Mouse (Mus musculus): ENCODE data around the gene Magi2.
"Not testable (repeated sequence)": the region's sequence is repeated elsewhere in the genome, so short reads cannot be mapped to it uniquely, and the experiment has no call there.

Magi2 gene

DNA sequence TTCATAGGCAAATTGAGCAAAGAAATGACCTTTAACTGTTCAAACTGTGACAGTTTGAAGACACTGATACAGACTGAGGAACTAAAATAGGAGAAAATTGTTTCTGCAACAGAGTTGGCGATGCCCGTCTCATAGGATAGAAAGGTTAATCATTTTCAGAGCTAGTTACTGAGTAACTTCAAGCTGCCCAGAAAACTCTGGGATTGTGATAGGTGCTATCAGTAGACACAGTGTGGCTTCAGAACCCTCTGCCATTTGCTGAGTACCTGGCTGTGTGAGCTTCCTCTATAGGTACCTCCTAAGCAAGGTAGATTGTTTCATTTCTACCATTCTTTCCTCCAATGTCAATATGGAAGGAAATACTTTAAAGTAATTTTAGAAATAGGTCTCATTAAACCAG is 1014.7 kb downstream of the Magi2 start:
- DNase-seq (ENCODE audit: low spot score in 2 of 2), result no peak

DNA sequence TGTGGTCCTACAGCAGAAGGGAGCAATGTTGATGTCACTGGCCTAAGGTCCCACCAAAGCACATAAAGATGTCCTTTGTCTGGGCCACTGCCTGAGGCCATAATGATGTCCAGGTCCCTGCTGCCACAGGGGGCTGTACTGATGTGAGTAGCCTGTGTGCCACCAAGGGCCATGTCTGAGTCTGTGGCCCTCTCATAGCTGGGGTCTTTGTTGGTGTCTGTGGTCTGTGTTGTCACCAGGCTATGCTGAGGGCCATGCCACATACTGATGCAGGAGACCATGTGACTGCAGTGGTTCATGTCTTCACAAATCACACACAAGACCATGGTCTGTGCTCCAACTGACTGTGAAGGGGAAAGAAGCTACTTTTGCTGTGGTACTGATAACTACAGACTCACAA is 1015.7 kb downstream of the Magi2 start:
- no peak for DNase-seq (ENCODE audit: low spot score in 2 of 2)

DNA sequence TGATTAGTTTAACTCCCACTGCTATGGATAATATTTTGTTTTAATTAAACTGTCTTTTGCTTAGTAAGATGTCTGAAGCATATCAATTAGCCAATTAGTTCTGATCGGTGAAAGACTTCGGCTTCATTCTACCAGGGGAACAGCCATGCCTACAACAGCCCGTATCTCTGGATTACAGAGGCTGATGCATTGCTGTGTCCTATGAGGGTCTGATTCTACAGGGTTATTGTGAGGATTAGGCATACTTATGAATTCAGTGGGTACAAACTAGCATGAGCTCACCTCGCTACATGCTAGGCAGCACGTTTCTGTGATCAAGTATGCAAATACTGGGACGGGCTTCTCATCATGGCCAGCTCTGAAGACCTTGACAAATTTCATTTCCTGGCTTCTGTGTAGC is 1022.5 kb downstream of the Magi2 start:
- DNase-seq (ENCODE audit: low spot score in 2 of 2), result no peak

DNA sequence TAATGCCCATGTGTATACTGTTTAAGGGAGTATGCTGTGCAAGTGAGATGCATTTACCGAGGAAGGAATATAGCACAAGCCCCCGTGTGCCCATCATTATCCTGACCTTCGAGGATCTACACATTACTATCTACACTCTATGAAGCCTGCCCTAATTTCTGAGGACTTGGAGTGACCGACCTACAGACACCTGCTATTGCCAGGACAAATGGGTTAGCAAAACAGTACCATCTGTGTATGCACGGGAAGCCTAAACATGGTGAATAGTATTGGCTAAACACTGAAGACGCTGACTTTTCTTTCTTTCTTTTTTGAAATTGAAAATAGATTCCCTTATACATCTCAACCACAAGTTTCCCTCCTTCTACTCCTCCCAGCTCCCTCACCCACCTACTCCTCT is 1024.7 kb downstream of the Magi2 start:
- DNase-seq (ENCODE audit: low spot score in 2 of 2), result no peak

DNA sequence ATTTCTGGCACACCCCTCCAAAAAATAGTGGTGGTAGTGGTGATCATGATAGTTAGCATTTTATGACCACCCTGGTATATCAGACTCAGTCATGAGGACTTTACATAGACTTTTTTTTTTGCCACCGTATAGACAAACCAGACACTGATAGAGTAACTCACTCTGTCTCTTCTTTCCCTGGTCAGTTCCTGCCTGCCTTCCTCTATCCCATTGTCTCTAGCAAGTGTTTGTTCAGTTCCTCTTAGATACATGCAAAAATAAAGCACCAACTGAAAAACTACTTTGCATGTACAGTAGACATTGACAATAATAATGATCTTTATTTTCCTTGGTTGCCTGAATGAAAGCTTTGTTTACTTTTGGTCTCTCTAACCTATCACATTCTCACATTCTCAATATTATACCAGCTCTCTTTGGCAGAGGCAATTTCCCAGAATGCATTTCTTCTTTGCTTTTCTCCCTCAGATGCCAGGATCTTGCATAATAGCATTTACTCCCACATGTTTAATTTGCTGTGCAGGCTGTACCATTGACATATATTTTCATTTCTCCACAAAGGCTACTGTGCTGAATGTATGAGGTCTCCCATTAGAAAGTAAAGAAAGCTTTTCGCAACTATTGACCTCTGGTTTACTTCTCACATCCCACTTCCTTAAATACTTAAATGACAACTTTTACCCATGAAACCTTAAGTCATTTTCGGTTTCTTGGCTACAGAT is 1029.5 kb downstream of the Magi2 start:
- no peak for DNase-seq (ENCODE audit: low spot score in 2 of 2)

DNA sequence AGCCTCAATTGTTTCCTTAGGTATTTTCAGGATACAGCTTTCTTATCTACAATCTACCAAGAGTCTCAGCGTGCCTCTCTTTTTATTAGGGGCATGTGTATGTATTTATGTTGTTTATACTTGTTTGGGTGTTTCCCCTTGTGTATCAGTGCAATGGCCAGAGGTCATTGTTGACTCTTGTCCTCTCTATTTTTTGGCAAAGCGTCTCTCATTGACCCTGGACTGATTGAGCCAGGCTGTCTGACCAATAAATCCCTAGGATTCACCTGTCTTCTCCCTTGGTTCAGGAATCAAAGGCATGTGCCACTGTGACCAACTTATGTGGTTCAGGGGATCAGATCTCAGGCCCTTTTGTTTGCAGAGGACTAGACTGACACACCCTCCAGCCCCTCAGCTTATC is 1030.1 kb downstream of the Magi2 start:
- no peak for DNase-seq (ENCODE audit: low spot score in 2 of 2)

DNA sequence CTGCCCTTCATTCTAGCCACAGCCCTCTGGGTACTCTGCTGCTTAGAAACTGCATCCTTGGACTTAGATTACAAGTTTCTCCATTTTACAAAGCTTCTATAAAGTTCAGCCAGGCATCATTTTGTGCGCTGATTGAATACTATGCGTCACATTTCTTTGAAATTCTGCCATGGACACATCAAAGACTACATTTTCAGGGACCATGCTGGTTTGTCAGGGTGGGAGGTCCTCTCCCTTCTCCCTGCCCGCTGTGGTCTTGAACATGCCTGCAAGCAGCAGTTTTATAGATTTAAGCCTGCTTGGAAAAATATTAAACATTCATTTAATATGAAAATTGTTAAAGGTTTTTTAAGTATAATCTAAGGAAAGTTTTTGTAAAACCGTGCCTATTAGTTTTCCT is 1030.6 kb downstream of the Magi2 start:
- DNase-seq (ENCODE audit: low spot score in 2 of 2), result no peak

DNA sequence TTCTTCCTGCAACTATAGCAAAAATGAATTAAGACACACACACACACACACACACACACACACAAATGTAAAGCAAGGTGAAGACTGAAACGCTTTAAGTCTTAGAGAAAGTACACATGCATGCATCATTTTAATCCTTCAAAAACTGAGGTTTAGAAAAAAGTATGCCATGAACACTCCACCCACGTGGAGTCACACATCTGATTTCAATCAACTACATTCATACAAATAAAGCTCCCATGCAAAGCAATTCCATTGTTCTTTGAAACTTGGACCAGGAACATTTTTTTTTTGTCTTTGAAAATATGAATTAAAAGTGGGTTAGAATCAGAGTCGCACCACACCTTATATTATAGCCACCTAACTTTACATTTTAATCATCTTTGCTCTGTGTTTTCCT is 1032.9 kb downstream of the Magi2 start:
- DNase-seq (ENCODE audit: low spot score in 2 of 2), result no peak

DNA sequence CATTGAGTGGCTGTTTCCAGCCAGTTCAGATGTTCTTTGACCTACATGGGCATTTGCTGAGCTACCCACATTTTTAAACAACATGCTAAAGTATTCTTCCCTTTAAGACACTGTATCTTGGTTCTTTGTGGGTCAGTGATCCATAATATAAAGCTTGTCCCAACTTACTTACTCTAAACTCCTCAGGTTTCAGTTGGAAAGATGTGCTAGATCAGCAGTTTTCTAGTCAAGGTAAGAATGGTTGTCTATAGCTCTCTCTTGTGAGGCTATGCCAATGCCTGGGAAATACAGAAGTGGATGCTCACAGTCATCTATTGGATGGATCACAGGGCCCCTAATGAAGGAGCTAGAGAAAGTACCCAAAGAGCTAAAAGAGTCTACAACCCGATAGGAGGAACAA is 1045.8 kb downstream of the Magi2 start:
- not testable (repeated sequence) for DNase-seq (ENCODE audit: low spot score in 2 of 2)

DNA sequence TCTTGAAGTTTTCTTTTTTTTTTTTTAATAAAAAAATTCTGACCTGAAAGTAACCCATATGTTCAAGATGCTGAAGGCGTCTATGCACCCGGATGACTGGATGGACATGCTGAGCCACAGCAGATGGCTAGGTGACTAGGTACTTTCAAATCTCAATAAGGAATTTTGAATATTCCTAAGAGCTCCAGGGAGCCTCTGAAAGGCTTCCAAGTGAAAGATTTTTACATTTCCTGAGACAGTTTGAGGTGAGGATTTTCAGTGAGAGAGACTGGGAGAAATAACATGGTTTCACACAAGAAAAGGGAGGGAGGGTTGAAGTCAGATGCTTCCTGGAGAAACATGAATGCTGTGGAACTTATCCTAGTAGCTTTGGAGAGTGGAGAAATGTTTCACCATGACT is 1048.8 kb downstream of the Magi2 start:
- no peak for DNase-seq (ENCODE audit: low spot score in 2 of 2)

DNA sequence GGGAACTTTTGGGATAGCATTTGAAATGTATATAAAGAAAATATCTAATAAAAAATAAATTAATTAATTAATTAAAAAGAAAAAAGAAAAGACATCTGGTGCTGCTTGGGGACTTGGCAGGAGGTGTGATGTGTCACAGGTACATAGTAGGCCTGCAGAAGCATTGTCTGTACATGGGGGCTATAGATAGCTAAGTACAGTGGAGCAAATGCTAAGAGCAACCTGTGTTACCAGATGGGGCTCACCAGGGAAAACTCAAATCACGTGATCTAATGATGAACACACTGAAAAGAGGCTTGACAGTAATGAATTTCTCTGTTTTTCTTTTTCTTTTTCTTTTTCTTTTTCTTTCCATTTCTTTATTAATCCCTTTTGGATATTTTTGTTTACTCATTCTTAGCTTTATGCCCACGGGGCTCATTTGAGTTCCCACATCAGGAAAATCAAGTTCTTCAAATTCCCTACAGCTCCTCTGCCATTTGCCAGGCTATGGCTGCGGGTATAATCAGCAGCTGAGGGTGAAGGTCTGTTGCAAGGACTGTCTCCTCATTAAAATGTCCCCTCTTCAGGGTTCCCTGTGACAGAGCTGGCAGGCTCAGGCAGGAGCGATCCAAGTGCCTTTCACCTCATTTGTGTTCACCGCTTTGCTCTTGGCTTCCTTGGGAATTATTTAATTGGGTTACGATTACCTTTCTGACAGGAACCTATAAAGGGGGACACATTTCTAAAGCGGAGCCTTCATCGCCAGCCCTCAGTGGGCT is 1058.4 kb downstream of the Magi2 start:
- DNase-seq (ENCODE audit: low spot score in 2 of 2), result no peak

DNA sequence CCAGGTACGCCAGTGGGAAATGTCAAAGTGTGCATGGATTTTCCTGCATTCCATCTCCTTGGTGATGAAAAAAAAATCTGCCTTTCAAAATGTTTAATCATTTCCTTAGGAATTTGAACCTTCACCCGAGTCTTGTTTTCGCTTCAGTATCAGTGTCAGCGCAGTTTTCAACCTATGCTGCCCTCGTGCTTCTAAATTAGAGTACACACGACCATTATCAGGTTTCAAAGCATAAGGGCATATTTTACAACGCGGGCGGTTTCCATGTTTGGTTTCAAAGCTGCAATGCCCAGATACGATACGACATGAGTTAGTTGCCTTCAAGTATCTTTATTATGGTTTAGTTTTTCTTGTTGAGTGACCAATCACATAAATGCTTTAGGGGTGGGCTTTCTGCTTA is 1067.7 kb downstream of the Magi2 start:
- no peak for DNase-seq (ENCODE audit: low spot score in 2 of 2)

DNA sequence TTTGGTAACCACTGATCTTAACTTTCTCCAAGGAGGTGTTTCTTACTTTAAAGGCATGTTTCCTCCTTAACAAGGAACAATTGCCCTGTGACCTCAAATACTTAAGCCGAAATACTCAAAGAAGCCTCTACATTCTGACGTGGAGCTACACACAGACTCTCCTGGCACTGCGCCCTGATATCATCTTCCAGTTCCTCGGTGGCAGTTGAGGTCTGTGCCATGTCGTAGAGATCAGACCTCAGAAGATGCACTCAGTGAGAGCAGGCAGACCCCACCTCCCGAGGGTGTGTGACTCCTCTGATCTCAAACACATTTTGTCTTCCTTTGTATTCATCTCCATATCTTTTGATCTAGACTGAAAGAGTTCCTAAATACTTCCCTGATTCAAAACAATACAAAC is 1073.0 kb downstream of the Magi2 start:
- DNase-seq (ENCODE audit: low spot score in 2 of 2), result no peak

DNA sequence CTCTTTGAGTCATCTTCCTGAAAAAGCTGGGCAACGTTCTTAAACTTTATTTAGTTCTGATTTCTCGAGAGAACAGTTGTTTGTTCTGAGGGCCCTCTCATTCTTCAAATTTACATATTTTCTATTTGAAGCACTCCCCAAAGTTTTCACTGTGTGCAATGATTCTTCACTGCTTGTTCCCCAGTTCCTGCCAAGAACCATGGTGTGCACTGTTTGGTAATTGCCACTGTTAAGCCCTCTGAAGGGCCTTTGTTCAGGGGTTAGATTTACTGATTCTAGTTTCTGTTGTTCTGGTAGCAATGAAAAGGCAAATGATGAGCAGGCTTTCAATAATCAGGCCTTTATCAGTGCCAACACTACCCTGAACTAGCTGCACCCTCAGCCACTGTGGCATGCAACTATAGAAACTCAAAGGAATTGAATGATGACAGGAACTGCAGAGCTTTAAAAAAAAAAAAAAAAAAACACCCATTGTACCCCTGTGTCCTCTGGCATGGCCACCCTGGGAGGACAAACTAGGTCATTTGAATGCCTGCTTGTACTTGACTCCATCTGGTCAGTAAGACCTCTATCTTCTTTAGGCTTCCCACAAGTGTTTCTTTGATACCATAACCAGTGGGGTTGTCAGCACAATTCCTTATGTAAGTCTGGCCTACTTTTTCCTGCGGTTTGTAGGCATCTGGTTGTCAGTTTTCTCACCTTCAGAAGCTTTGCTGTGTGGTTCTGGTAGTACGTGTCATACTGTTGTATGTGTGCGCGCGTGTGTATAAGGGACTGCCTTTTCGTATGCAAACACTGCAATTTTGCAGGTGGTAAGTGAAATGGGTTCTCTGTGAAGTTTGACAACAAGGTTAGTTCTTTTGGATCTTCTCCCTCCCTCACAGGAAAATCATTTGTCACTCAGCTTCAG is 1076.5 kb downstream of the Magi2 start:
- DNase-seq (ENCODE audit: low spot score in 2 of 2), result peak in 1 of 2 experiments; percentile 44

DNA sequence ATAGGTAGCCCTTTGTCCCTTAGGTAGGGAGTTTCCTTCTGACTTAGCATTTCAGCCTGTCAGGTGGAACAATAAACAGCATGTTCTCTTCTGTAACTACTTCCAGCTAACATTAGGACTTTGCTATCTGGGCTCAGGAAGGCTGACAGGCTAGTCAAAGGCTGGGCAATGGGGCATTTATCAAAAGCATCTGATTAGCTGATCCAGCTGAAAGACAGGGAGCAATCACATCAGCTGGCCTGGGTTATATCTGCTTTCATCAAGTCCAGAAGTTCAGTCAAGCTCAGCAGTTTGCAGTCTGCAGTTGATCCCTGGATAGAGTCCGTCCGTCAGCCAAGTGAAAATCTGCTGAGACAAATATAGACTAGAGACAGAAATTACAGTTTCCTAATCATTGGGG is 1094.1 kb downstream of the Magi2 start:
- no peak for DNase-seq (ENCODE audit: low spot score in 2 of 2)

DNA sequence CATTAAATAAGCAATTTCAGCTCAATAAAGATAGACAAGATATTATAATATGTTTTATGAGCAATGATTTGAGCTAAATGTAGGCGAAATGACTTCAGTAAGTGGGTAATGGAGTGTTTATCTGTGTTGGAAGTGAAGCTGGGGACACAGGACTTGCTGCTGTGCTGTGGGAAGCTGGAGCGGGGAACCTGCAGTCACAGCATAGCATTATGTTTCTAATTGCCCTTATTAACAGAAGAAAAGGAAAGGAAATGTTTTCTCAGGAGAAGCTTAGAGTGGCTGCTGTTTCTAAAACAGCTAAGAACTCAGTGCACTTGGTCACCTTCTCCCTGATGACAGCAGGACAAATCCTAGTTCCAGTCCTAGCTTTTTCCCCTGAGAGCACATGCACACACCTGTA is 1098.5 kb downstream of the Magi2 start:
- DNase-seq (ENCODE audit: low spot score in 2 of 2), result no peak

DNA sequence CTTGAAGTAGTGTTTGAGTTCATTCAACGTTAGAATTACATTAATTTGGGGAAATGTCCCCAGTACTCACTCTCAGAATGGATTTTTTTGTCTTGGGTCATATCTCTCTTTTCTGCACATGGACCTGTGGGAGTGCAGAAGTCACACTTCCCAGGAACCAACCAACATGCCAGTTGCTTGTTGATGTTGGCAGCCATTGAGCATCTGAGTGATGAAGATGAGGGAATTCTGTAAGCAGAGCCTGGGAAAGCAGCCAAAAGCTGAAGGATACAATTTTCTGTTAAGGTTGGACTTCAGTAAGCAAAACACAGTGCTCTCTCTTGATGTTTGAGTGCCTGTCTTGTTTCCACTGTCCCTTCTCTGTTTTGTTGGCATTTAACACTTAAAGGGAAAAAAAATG is 1102.1 kb downstream of the Magi2 start:
- no peak for DNase-seq (ENCODE audit: low spot score in 2 of 2)

DNA sequence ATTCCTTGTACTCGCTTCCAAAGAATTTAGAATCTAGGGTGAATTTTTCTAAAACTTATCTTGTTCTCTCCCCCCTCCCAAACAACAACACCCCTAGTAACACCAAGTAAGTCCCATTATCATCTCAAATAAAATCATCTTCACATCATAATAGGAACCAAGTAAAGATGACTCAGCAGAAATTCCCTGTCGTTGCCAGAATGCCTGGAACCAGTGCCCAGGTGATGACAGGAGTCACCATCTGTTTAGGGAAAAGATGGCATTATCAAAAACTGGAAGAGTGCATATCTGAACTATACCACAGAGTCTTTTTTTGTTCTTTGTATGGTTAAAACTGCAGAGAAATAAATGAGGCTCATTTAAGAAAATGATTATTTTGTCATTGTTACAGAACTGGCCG is 1103.2 kb downstream of the Magi2 start:
- no peak for DNase-seq (ENCODE audit: low spot score in 2 of 2)

DNA sequence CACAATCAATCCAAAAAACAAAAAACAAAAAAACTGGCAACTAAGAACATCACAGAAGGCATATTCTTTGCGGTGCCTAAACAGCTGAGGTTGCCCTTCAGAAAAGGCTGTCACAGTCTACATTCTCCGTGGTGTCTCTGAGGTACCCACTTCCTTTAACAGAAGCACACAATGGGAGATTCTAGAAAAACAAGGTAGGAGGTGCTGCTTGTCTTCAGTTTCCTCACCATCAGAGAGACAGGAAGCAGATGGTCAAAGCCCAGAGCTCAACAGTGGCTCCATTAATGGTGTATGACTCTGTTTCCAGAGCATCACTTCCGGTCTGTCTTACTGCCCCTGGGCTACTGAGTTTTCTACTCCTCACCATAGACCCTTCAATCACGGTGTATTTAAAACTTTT is 1105.7 kb downstream of the Magi2 start:
- DNase-seq (ENCODE audit: low spot score in 2 of 2), result no peak

DNA sequence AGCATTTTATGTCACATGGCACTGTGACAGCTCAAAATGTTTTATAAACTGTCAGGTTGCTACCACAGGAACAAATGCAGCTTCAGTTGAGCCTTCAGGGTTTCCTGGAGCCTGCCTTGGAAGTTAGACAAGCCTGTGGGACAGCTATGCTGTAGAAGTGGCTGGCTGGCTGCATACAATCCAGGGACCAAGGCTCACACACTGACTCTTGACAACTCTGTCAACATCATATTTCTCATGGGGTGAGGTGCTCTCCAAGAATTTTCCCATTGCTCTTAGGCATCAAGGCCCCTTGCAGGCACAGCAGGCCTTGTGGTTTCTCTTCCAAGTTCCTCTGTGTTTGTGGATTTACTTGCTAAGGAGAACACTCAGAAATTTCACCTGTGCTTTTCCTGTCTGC is 1107.7 kb downstream of the Magi2 start:
- no peak for DNase-seq (ENCODE audit: low spot score in 2 of 2)

DNA sequence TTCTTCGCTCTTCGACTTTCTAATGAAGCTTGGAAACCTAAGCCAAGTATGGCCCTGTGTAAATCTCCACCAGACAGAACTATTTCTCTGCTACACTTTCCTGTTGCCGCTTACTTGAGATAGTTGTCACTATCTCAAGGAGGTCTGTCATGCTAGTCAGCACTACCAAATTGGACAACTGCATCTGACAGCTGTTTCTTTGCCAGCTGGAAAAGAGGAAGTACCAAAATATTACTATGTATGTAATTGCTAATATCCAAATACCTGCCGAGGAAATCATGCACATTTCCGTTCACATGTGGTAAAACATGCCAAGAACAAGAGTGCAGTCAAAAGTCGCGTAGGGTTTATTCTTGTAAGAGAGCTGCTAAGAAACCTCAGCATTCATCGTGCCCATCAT is 1126.1 kb downstream of the Magi2 start:
- no peak for DNase-seq (ENCODE audit: low spot score in 2 of 2)

DNA sequence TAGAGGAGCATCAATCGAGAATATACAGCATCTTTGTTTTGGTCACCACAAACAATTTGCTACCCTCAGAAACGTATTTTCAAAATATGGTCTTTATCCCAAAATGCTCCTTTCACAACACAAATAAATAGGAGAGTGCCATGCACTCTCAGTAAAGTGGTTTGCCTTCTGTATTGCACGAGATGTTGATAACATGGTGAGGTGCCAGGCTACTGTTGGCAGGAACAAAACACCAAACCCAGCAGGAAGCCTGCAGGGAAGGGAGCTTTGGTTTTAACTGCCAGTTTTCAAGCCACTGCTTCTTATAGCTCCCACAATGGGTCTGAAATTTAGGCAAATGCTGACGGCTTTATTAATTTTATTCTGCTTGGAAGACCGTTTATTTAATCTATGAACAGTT is 1131.6 kb downstream of the Magi2 start:
- no peak for DNase-seq (ENCODE audit: low spot score in 2 of 2)

DNA sequence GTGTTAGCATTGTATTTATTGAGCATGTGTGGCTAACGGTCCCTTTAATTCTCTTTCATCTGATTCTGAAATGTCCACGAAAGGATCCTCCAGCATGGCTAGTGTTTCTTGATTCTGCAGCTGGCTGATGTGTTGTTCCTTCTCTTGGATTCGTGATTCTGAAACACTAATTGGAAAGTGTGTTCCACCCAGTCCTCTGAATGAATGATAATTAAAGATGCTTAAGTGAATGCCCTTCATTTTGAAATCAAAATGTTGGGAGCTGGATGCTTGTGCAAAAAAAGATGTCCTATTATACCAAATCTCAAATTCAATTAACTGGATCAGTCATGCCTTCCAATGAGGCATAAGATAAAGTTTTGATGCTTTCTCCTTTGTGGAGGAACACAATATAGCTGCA is 1132.2 kb downstream of the Magi2 start:
- DNase-seq (ENCODE audit: low spot score in 2 of 2), result no peak

Data from right cerebral cortex, postnatal 36 days (tissue).